Mouse (Mus musculus) midbrain, embryonic 16.5 days (tissue): ENCODE results near the gene Kcnk6. TPM values are rescaled to one million over a fixed set of nuclear protein-coding genes. Genes with fewer than 3 reads are reported as not detected.
"Not testable (repeated sequence)": the region's sequence is repeated elsewhere in the genome, so short reads cannot be mapped to it uniquely, and the experiment has no call there.

Source experiments
- ATAC-seq: fragments of 200-750 bp; cut with Nextera tagmentation; 2 replicates; pipeline ENCODE4 v1.8.0; 2017; ENCODE audit warnings: moderate TSS enrichment
- H3K27ac ChIP-seq: fragments of 300-500 bp; sonication (generic); 2 replicates; pipeline ENCODE4 v1.5.1; 2014; ENCODE audit warnings: mild to moderate bottlenecking, low read length, mixed read lengths
- H3K27me3 ChIP-seq: fragments of 300-500 bp; sonication (generic); 2 replicates; pipeline ENCODE4 v1.6.1; 2014; ENCODE audit warnings: low read depth, low read length, mixed read lengths; ENCODE audit not compliant: control insufficient read depth, insufficient read depth
- H3K36me3 ChIP-seq: fragments of 300-500 bp; sonication (generic); 2 replicates; pipeline ENCODE4 v1.6.1; 2014; ENCODE audit warnings: mild to moderate bottlenecking, low read length, moderate library complexity, mixed read lengths; ENCODE audit not compliant: control insufficient read depth, insufficient read depth
- H3K4me1 ChIP-seq: fragments of 300-500 bp; sonication (generic); 2 replicates; pipeline ENCODE4 v1.6.1; 2014; ENCODE audit warnings: mild to moderate bottlenecking, low read length, mixed read lengths; ENCODE audit not compliant: control insufficient read depth, insufficient read depth
- H3K4me2 ChIP-seq: fragments of 300-500 bp; sonication (generic); 2 replicates; pipeline ENCODE4 v1.6.1; 2014; ENCODE audit warnings: mild to moderate bottlenecking, low read length, mixed read lengths
- H3K4me3 ChIP-seq: fragments of 300-500 bp; sonication (generic); 2 replicates; pipeline ENCODE4 v1.5.1; 2014; ENCODE audit warnings: low read depth, mild to moderate bottlenecking, low read length, moderate library complexity, mixed read lengths
- H3K9ac ChIP-seq: fragments of 300-500 bp; sonication (generic); 2 replicates; pipeline ENCODE4 v1.6.1; 2014; ENCODE audit warnings: low read depth, low read length, mixed read lengths
- H3K9me3 ChIP-seq: fragments of 300-500 bp; sonication (generic); replicated peaks from 2 replicates; pipeline ENCODE4 v1.6.1; 2014; ENCODE audit warnings: mild to moderate bottlenecking, low read length, mixed read lengths; ENCODE audit not compliant: control insufficient read depth, poor library complexity, severe bottlenecking
- WGBS: fragments of 180-500 bp; shearing (Covaris S2); extraction: QIAGEN DNeasy Blood & Tissue Kit; methylation state at CpG from one replicate; pipeline ENCODE4 v1.1.7; 2014; 5-methylcytosine and 5-hydroxymethylcytosine counted together
- polyA plus RNA-seq: library from polyadenylated mRNA; unstranded; fragments of >200 nt; fragmentation: Nextera tagmentation; extraction: Ambion mirVana; gene quantifications from 2 replicates; pipeline ENCODE4 v1.2.1, GENCODE M21; 2015

Gene Kcnk6
- polyA plus RNA-seq, 1 experiment from 2014 or later, result 1.7 TPM

DNA sequence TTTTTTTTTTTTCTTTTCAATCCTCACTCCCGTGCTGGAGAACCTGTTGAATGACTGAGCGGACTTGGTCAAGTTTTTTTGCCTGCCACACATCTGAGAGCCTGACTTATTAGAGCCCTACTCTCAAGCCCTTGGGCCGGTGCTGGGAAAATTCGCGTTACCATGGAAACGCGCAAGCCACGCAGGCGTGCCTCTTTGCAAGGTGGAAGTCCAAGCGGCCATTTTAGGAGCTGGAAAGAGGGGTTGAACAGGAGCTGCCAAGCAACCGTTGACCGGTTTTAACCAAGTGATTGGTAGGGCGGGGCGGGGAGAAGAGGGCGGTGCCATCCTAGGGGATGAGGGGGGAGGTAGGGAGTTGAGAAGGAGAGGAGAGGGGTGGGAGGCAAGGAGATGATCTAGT lies 17.5 kb downstream of the Kcnk6 start:
- WGBS, result 43% methylated on average over 15 of the region's 15 CpGs

DNA sequence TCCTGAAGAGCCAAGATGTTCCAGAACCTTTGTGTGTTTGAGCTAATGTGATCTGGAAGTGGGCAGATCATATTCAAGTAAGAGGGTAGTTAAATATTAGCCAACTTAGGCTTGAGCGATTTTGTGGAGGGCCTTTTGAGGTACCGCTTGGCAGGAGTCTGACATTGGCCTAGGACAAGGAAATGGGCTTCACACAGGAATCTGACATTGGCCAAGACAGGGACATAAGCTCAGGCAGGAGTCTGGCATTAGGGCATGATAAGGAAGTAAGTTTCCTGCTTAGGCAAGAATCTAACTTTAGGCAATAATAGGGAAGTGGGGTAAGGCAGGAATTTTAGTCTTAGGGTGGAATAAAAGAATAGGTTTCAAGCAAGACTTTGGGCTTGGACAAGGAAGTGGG lies 18.1 kb downstream of the Kcnk6 start:
- ATAC-seq, result no peak
- Histone ChIP-seq H3K4me2 (0 out of 2 replicates have a peak overlapping the region, but pooled peaks have one; percentile 58), H3K9me3 (no peaks in the 10 kb centered on the region), H3K4me1 (peaks cover 8% of the 10 kb centered on the region), H3K27me3 (no peaks in the 10 kb centered on the region), H3K27ac (peak overlapping the region; percentile 32; the same call in 1 of the 2 replicates), H3K36me3 (no peaks in the 10 kb centered on the region), H3K4me3 (peak overlapping the region; percentile 31; the same call in 1 of the 2 replicates), H3K9ac (no peak overlapping the region)
- 64% methylated on average over 2 of the region's 2 CpGs for WGBS

More for the DNA sequence above, 17.5 kb downstream of the Kcnk6 start:
- Histone ChIP-seq H3K4me1 (peaks cover 8% of the 10 kb centered on the region), H3K27me3 (no peaks in the 10 kb centered on the region), H3K4me3 (no peak overlapping the region), H3K36me3 (no peaks in the 10 kb centered on the region), H3K9ac (no peak overlapping the region), H3K4me2 (peak overlapping the region; percentile 14; the same call in 1 of the 2 replicates), H3K9me3 (no peaks in the 10 kb centered on the region; the same call in 1 of the 2 replicates), H3K27ac (no peak overlapping the region)
- ATAC-seq, result no peak

DNA sequence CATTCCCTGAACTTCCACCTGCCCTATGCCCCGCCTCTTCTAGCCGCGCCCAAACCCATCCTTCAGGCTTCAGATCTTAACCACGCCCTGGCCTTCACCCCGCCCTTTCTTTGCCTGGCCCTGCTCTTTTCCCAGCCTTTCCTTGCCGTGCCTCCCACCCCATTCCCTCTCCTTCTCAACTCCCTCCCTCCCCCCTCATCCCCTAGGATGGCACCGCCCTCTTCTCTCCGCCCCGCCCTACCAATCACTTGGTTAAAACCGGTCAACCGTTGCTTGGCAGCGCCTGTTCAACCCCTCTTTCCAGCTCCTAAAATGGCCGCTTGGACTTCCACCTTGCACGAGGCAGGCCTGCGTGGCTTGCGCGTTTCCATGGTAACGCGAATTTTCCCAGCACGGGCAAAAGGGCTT lies 18.6 kb downstream of the Kcnk6 start, which contains the start of gene Catsperg1:
Gene Catsperg1, minus strand, starts transcription at position 361 of the 408 bp plus-strand sequence.
- Histone ChIP-seq H3K4me2 (peak within 1 kb of the TSS; percentile 58), H3K27me3 (no peaks in the 10 kb centered on the region), H3K27ac (peak within 1 kb of the TSS; percentile 73), H3K36me3 (no peaks in the 10 kb centered on the region), H3K9ac (peak within 1 kb of the TSS; percentile 43; the same call in 1 of the 2 replicates), H3K4me1 (peaks cover 8% of the 10 kb centered on the region), H3K4me3 (peak within 1 kb of the TSS; percentile 31), H3K9me3 (no peaks in the 10 kb centered on the region)
- peak; percentile 89 for ATAC-seq
- WGBS, result under 1% methylated on average over 20 of the region's 20 CpGs

DNA sequence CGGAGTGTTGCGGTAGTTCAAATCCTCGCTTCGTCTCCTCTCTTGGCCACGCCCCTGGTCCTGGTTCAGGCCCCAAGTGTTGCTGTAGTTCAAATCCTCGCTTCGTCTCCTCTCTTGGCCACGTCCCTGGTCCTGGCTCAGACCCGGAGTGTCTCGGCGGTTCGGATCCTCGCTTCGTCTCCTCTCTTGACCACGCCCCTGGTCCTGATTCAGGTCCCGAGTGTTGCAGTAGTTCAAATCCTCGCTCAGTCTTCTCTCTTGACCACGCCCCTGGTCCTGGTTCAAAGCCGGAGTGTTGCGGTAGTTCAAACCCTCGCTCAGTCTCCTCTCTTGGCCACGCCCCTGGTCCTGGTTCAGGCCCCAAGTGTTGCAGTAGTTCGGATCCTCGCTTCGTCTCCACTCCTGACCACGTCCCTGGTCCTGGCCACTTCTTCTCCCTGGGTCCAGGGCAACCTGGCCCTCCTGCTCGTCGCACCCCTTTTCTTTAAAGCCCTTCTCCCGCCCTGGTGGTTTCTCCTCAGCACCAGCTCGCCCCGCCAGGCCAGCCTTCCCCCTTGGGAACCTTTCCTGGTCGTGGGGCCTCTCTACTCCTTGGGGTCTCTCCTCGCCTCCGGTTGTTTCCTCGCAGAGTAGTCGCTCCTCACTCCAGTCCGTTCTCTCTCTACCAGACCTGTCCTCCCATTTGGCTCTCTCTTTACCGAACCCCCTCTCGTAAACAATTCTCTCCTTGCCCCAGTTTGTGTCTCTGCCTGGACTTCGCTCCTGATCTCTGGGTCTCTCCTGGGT lies 19.3 kb downstream of the Kcnk6 start:
- ATAC-seq, result peak; percentile 16; the same call in 1 of the 2 replicates
- not testable (repeated sequence) for H3K27me3 ChIP-seq, H3K36me3 ChIP-seq, H3K4me1 ChIP-seq, H3K9me3 ChIP-seq
- WGBS, result 19% methylated on average over 40 of the region's 40 CpGs
- peak overlapping the region; percentile 43; the same call in 1 of the 2 replicates for H3K9ac ChIP-seq
- H3K27ac ChIP-seq, result peak overlapping the region; percentile 73
- peak overlapping the region; percentile 31 for H3K4me3 ChIP-seq
- H3K4me2 ChIP-seq, result peak overlapping the region; percentile 58

DNA sequence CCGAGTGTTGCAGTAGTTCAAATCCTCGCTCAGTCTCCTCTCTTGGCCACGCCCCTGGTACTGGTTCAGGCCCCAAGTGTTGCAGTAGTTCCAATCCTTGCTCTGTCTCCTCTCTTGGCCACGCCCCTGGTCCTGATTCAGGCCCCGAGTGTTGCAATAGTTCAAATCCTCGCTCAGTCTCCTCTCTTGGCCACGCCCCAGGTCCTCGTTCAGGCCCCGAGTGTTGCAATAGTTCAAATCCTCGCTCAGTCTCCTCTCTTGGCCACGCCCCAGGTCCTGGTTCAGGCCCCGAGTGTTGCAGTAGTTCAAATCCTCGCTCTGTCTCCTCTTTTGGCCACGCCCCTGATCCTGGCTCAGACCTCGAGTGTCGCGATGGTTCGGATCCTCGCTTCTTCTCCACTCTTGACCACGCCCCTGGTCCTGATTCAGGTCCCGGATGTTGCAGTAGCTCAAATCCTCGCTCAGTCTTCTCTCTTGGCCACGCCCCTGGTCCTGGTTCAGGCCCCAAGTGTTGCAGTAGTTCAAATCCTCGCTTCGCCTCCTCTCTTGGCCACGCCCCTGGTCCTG lies 20.0 kb downstream of the Kcnk6 start:
- 15% methylated on average over 26 of the region's 26 CpGs for WGBS
- H3K9me3 ChIP-seq, result no peaks in the 10 kb centered on the region
- H3K4me2 ChIP-seq, result peak overlapping the region; percentile 58
- no peak for ATAC-seq
- no peaks in the 10 kb centered on the region for H3K27me3 ChIP-seq
- no peak overlapping the region for H3K27ac ChIP-seq
- peaks cover 8% of the 10 kb centered on the region for H3K4me1 ChIP-seq
- peak overlapping the region; percentile 31 for H3K4me3 ChIP-seq
- no peaks in the 10 kb centered on the region for H3K36me3 ChIP-seq
- H3K9ac ChIP-seq, result no peak overlapping the region

DNA sequence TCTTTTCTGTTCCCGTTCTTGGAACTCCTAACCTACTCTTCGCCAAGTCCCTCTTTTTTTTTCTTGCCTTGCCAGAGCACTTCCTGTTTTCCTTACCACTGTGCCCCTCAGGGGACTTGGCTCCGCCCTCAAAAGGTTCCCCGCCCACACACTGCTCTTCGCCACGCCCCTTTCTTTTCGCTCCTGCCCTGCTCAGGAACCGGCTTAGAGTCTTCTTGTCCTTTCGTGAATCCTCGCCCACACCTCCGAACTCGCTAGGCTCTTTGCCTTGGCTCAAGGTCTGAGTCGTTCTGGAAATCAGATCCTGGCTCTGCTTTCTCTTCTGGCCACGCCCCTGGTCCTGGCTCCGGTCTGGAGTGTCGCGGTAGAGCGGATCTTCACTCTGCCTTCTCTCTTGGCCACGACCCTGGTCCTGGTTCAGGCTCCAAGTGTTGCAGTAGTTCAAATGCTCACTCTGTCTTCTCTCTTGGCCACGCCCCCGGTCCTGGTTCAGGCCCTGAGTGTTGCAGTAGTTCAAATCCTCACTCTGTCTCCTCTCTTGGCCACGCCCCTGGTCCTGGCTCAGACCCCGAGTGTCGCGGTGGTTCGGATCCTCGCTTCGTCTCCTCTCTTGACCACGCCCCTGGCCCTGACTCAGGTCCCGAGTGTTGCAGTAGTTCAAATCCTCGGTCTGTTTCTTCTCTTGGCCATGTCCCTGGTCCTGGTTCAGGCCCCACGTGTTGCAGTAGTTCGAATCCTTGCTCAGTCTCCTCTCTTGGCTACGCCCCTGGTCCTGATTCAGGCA lies 20.7 kb downstream of the Kcnk6 start:
- 6% methylated on average over 34 of the region's 34 CpGs for WGBS

DNA sequence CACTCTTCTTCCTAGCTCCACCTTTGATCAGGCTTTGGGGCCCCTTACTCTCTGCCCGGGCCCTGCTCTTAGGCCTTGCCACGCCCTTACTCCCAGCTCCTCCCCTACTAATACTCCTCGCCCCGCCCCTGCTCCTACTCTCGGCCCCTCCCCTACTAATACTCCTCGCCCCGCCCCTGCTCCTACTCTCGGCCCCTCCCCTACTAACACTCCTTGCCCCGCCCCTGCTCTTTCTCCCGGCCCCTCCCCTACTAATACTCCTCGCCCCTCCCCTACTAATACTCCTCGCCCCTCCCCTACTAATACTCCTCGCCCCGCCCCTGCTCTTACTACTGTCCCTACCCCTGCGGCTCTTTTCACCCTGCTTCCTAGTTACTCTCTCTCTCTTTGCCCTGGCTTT lies 21.3 kb downstream of the Kcnk6 start:
- not testable (repeated sequence) for H3K27me3 ChIP-seq, H3K9ac ChIP-seq, H3K36me3 ChIP-seq, H3K27ac ChIP-seq, ATAC-seq, H3K9me3 ChIP-seq, H3K4me1 ChIP-seq
- Histone ChIP-seq H3K4me3 (peak overlapping the region; percentile 29), H3K4me2 (peak overlapping the region; percentile 58)
- 16% methylated on average over 15 of the region's 15 CpGs for WGBS

More for the DNA sequence above, 20.7 kb downstream of the Kcnk6 start:
- Histone ChIP-seq H3K27ac (no peak overlapping the region), H3K36me3 (no peaks in the 10 kb centered on the region), H3K9ac (no peak overlapping the region), H3K4me1 (peaks cover 8% of the 10 kb centered on the region), H3K4me2 (peak overlapping the region; percentile 58), H3K4me3 (peak overlapping the region; percentile 29), H3K27me3 (no peaks in the 10 kb centered on the region), H3K9me3 (no peaks in the 10 kb centered on the region)
- 0 out of 2 replicates have a peak, but pooled peaks have one; percentile 22 for ATAC-seq

DNA sequence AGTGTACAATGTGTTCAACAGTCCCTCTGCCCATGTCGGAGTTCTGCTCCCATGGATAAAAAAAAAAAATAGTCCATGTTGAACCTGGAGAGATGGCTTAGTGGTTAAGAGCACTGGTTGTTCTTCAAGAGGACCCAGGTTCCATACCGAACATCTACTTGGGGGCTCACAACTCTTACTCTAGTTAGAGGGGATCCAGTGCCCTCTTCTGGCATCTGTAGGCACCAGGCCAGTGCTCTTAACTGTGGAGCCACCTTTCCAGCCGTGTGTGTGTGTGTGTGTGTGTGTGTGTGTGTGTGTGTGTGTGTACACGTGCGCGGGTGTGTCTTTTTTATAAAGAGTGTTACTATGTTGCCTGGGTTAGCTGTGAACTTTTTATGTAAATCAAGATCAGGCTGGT lies 29.7 kb downstream of the Kcnk6 start:
- H3K27me3 ChIP-seq, result no peaks in the 10 kb centered on the region
- no peak overlapping the region for H3K27ac ChIP-seq
- no peaks in the 10 kb centered on the region for H3K4me1 ChIP-seq
- H3K9me3 ChIP-seq, result no peaks in the 10 kb centered on the region
- no peak overlapping the region for H3K4me2 ChIP-seq
- ATAC-seq, result no peak
- H3K36me3 ChIP-seq, result no peaks in the 10 kb centered on the region
- WGBS, result 85% methylated on average over 6 of the region's 6 CpGs
- H3K9ac ChIP-seq, result no peak overlapping the region
- H3K4me3 ChIP-seq, result no peak overlapping the region
